Mouse (Mus musculus): Measurements from ENCODE around the gene Camsap2. TPM values are rescaled to one million over a fixed set of nuclear protein-coding genes. Genes with fewer than 3 reads are reported as not detected.

Gene Camsap2
- total RNA-seq (2021) = 100 to 1,000 TPM; 137 to 142 TPM
- long read RNA-seq, experiment 1, full-length matches to known transcripts = 62 of 70 reads
- long read RNA-seq, experiment 1, partial matches to known transcripts = 3 of 70 reads
- long read RNA-seq, experiment 1, other reads (novel, unspliced or antisense) = 5 of 70 reads
- long read RNA-seq, experiment 2, full-length matches to known transcripts = 39 of 54 reads
- long read RNA-seq, experiment 2, partial matches to known transcripts = 10 of 54 reads
- long read RNA-seq, experiment 2, other reads (novel, unspliced or antisense) = 5 of 54 reads

GRCm38 (mm10) chr1:136345454-136346372 is at the start of gene Camsap2:
Gene Camsap2 (minus strand): TSS chr1:136346104.
- no peak; the same call in 1 of the 2 replicates for TF ChIP-seq CTCF (IDR thresholded peaks at IDR 0.05)
- H3K4me3 ChIP-seq = peak within 1 kb of the TSS; percentile 99
- peak within 1 kb of the TSS; percentile 99 for H3K27ac ChIP-seq
- intact Hi-C loops (cut with DNase I) = loop anchor here (1.0 to 2.0 kb wide), 2 partner anchors 57 to 70 kb away; partner anchors contain the start of gene Ddx59
- peak; percentile 96 for DNase-seq (ENCODE audit: extremely low spot score in 1 of 2, low spot score in 2 of 2)

GRCm38 (mm10) chr1:136395073-136395472 is 49.2 kb upstream of the Camsap2 start:
- intact Hi-C loops (cut with DNase I) = no loop called here
- TF ChIP-seq CTCF (IDR thresholded peaks at IDR 0.05) = no peak
- Histone ChIP-seq H3K27ac (no peak overlapping the region), H3K4me3 (no peak overlapping the region)
- no peak for DNase-seq (ENCODE audit: extremely low spot score in 1 of 2, low spot score in 2 of 2)

GRCm38 (mm10) chr1:136394506-136394905 is 48.6 kb upstream of the Camsap2 start:
- Histone ChIP-seq H3K4me3 (no peak overlapping the region), H3K27ac (no peak overlapping the region)
- intact Hi-C loops (cut with DNase I) = no loop called here
- no peak for TF ChIP-seq CTCF (IDR thresholded peaks at IDR 0.05)
- DNase-seq (ENCODE audit: extremely low spot score in 1 of 2, low spot score in 2 of 2) = no peak

GRCm38 (mm10) chr1:136386914-136387313 is 41.0 kb upstream of the Camsap2 start:
- Histone ChIP-seq H3K4me3 (no peak overlapping the region), H3K27ac (no peak overlapping the region)
- TF ChIP-seq CTCF (IDR thresholded peaks at IDR 0.05) = no peak
- no peak for DNase-seq (ENCODE audit: extremely low spot score in 1 of 2, low spot score in 2 of 2)
- intact Hi-C loops (cut with DNase I) = no loop called here

- DNase-seq (ENCODE audit: extremely low spot score in 1 of 2, low spot score in 2 of 2) = no peak
- intact Hi-C loops (cut with DNase I) = no loop called here
- no peak overlapping the region for H3K27ac ChIP-seq
- no peak for TF ChIP-seq CTCF (IDR thresholded peaks at IDR 0.05)
- no peak overlapping the region for H3K4me3 ChIP-seq
These were observed 35.7 kb upstream of the Camsap2 start for GRCm38 (mm10) chr1:136381583-136381982.

- intact Hi-C loops (cut with DNase I) = no loop called here
- H3K27ac ChIP-seq = no peak overlapping the region
- no peak for DNase-seq (ENCODE audit: extremely low spot score in 1 of 2, low spot score in 2 of 2)
- H3K4me3 ChIP-seq = no peak overlapping the region
- no peak for TF ChIP-seq CTCF (IDR thresholded peaks at IDR 0.05)
These were observed 35.3 kb upstream of the Camsap2 start for GRCm38 (mm10) chr1:136381169-136381568.

GRCm38 (mm10) chr1:136380606-136381005 is 34.7 kb upstream of the Camsap2 start:
- H3K4me3 ChIP-seq = no peak overlapping the region
- no peak for TF ChIP-seq CTCF (IDR thresholded peaks at IDR 0.05)
- no peak overlapping the region for H3K27ac ChIP-seq
- no peak for DNase-seq (ENCODE audit: extremely low spot score in 1 of 2, low spot score in 2 of 2)
- intact Hi-C loops (cut with DNase I) = no loop called here

- Histone ChIP-seq H3K27ac (no peak overlapping the region), H3K4me3 (no peak overlapping the region)
- intact Hi-C loops (cut with DNase I) = no loop called here
- DNase-seq (ENCODE audit: extremely low spot score in 1 of 2, low spot score in 2 of 2) = no peak
- no peak for TF ChIP-seq CTCF (IDR thresholded peaks at IDR 0.05)
These were observed 34.3 kb upstream of the Camsap2 start for GRCm38 (mm10) chr1:136380161-136380560.

GRCm38 (mm10) chr1:136379261-136379660 is 33.4 kb upstream of the Camsap2 start:
- DNase-seq (ENCODE audit: extremely low spot score in 1 of 2, low spot score in 2 of 2) = no peak
- no peak for TF ChIP-seq CTCF (IDR thresholded peaks at IDR 0.05)
- intact Hi-C loops (cut with DNase I) = no loop called here
- Histone ChIP-seq H3K4me3 (no peak overlapping the region), H3K27ac (no peak overlapping the region)

GRCm38 (mm10) chr1:136365986-136366385 is 20.1 kb upstream of the Camsap2 start:
- intact Hi-C loops (cut with DNase I) = no loop called here
- no peak for TF ChIP-seq CTCF (IDR thresholded peaks at IDR 0.05)
- no peak for DNase-seq (ENCODE audit: extremely low spot score in 1 of 2, low spot score in 2 of 2)
- Histone ChIP-seq H3K4me3 (no peak overlapping the region), H3K27ac (no peak overlapping the region)

GRCm38 (mm10) chr1:136364711-136365110 is 18.8 kb upstream of the Camsap2 start:
- Histone ChIP-seq H3K4me3 (no peak overlapping the region), H3K27ac (no peak overlapping the region)
- TF ChIP-seq CTCF (IDR thresholded peaks at IDR 0.05) = no peak
- intact Hi-C loops (cut with DNase I) = no loop called here
- peak; percentile 57 to 77 for DNase-seq (ENCODE audit: extremely low spot score in 1 of 2, low spot score in 2 of 2)

GRCm38 (mm10) chr1:136363035-136363434 is 17.1 kb upstream of the Camsap2 start:
- Histone ChIP-seq H3K4me3 (no peak overlapping the region), H3K27ac (no peak overlapping the region; the same call in 1 of the 2 replicates)
- DNase-seq (ENCODE audit: extremely low spot score in 1 of 2, low spot score in 2 of 2) = no peak
- intact Hi-C loops (cut with DNase I) = no loop called here
- TF ChIP-seq CTCF (IDR thresholded peaks at IDR 0.05) = no peak
